Mouse (Mus musculus) spleen, adult 2 months (tissue): Measurements from ENCODE around the gene Mmrn2.

ENCODE experiments used
- CTCF ChIP-seq: fragments of 200-500 bp; IDR thresholded peaks from 2 replicates; pipeline ENCODE4 v1.5.1; 2011; ENCODE audit warnings: mild to moderate bottlenecking, inconsistent platforms; ENCODE audit not compliant: insufficient read depth, insufficient read length, insufficient replicate concordance; ENCODE audit errors: extremely low read depth
- POLR2A ChIP-seq: fragments of 200-500 bp; IDR thresholded peaks from 2 replicates; pipeline ENCODE4 v1.6.1; 2011; ENCODE audit warnings: low read depth, low read length, inconsistent platforms

DNA sequence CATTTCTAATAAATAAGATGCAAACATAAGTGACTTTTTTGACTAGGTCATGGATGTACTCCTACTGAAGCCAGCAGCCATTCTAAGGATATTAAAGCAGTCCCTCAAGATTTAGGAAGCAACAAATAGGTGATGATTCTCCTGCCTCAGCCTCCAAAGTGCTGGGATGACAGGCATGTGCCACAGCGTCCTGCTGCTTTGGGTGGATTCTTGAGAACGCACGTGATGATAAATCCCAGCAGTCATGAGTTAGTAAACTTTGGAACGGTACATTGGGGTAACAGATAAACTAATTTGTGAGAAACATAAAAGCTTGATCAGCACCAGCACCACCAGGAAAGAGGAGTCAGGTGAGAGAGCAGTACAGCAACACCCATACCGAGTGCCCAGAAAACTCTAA lies 75.2 kb downstream of the Mmrn2 start:
- no peak for TF ChIP-seq POLR2A
- no peak for TF ChIP-seq CTCF
